Mouse (Mus musculus) CH12.LX (cell line): ENCODE measurements around the gene Mrgprh. TPM values are rescaled to one million over a fixed set of nuclear protein-coding genes. Genes with fewer than 3 reads are reported as not detected.

Experiments used
- DNase-seq: peaks from one replicate; pipeline ENCODE4 v3.0.0-alpha.2; 2013; ENCODE audit errors: extremely low read depth
- H3K27ac ChIP-seq: 2 replicates; pipeline ENCODE4 v1.5.1; 2012; ENCODE audit warnings: low read depth, mild to moderate bottlenecking, control low read depth, moderate library complexity; ENCODE audit not compliant: insufficient read depth
- H3K27me3 ChIP-seq: replicated peaks from 2 replicates; pipeline ENCODE3; 2012; ENCODE audit warnings: inconsistent platforms
- H3K36me3 ChIP-seq, 2 experiments: replicated peaks in 1 of 2; 2 replicates each; pipeline versions ENCODE3 to v1.6.1; 2012; ENCODE audit warnings: inconsistent platforms in 1 of 2, low read length in 1 of 2, mild to moderate bottlenecking in 1 of 2, mixed read lengths in 1 of 2, moderate library complexity in 1 of 2; ENCODE audit not compliant: control insufficient read depth in 1 of 2, insufficient read depth in 1 of 2
- H3K4me1 ChIP-seq, 2 experiments: 2 replicates each; pipeline ENCODE4 v1.6.1; 2012; ENCODE audit warnings: inconsistent platforms in 1 of 2, moderate library complexity in 1 of 2; ENCODE audit not compliant: insufficient read depth in 2 of 2, control insufficient read depth in 1 of 2
- H3K4me2 ChIP-seq: 2 replicates; pipeline ENCODE4 v1.6.1; 2012; ENCODE audit warnings: low read depth, mild to moderate bottlenecking, control low read depth; ENCODE audit not compliant: poor library complexity, insufficient read depth, severe bottlenecking
- H3K4me3 ChIP-seq, 3 experiments: fragments of 150-350 bp in 1 of 3; sonication (generic) in 1 of 3; replicated peaks in 1 of 3; 2 replicates each; pipeline versions ENCODE3 to v1.5.1; 2011 to 2012; ENCODE audit warnings: low read depth in 2 of 3, low read length in 2 of 3, mild to moderate bottlenecking in 2 of 3, moderate library complexity in 2 of 3, control low read depth in 1 of 3, improper control_type of control experiment in 1 of 3, inconsistent platforms in 1 of 3, mixed read lengths in 1 of 3; ENCODE audit not compliant: poor library complexity in 1 of 3
- H3K79me2 ChIP-seq: replicated peaks from 2 replicates; pipeline ENCODE4 v1.6.1; 2012; ENCODE audit warnings: mild to moderate bottlenecking, moderate library complexity; ENCODE audit not compliant: control insufficient read depth, poor library complexity, insufficient read depth, severe bottlenecking; ENCODE audit errors: extremely low read depth
- H3K9ac ChIP-seq: 2 replicates; pipeline ENCODE4 v1.6.1; 2012; ENCODE audit warnings: low read depth, mild to moderate bottlenecking, control low read depth, moderate library complexity; ENCODE audit not compliant: insufficient read depth
- H3K9me3 ChIP-seq: replicated peaks from 2 replicates; pipeline ENCODE3; 2012; ENCODE audit warnings: low read length, inconsistent platforms, mixed read lengths
- BHLHE40 ChIP-seq: IDR thresholded peaks from 2 replicates; pipeline ENCODE4 v1.6.1; 2011; ENCODE audit warnings: mild to moderate bottlenecking, low read depth, low read length, improper control_type of control experiment
- CHD1 ChIP-seq: IDR thresholded peaks from 2 replicates; pipeline ENCODE4 v1.6.1; 2012; ENCODE audit warnings: low read depth, low read length, improper control_type of control experiment, inconsistent platforms
- CTCF ChIP-seq, 2 experiments: IDR thresholded peaks in 1 of 2; conservative IDR thresholded peaks in 1 of 2; 2 replicates each; pipeline ENCODE4 v1.5.1; 2011 to 2012; ENCODE audit warnings: low read depth in 2 of 2, low read length in 2 of 2, improper control_type of control experiment in 1 of 2, inconsistent platforms in 1 of 2, mild to moderate bottlenecking in 1 of 2, moderate library complexity in 1 of 2
- ETS1 ChIP-seq: conservative IDR thresholded peaks from 2 replicates; pipeline ENCODE4 v1.6.1; 2012; ENCODE audit warnings: low read depth, mild to moderate bottlenecking, inconsistent platforms, low read length, improper control_type of control experiment, moderate library complexity
- HCFC1 ChIP-seq: IDR thresholded peaks from 2 replicates; pipeline ENCODE4 v1.6.1; 2012; ENCODE audit warnings: low read depth, mild to moderate bottlenecking, inconsistent platforms, low read length, improper control_type of control experiment
- IRF4 ChIP-seq: IDR thresholded peaks from 2 replicates; pipeline ENCODE4 v1.6.1; 2014; ENCODE audit warnings: low read depth, mild to moderate bottlenecking, inconsistent platforms, low read length, improper control_type of control experiment
- JUN ChIP-seq: IDR thresholded peaks from 2 replicates; pipeline ENCODE4 v1.6.1; 2011; ENCODE audit warnings: low read depth, mild to moderate bottlenecking, low read length, improper control_type of control experiment, moderate library complexity; ENCODE audit not compliant: insufficient read depth
- JUND ChIP-seq: conservative IDR thresholded peaks from 2 replicates; pipeline ENCODE4 v1.6.1; 2011; ENCODE audit warnings: low read depth, low read length, improper control_type of control experiment
- MAFK ChIP-seq: IDR thresholded peaks from 2 replicates; pipeline ENCODE4 v1.6.1; 2011; ENCODE audit warnings: low read length, improper control_type of control experiment; ENCODE audit not compliant: insufficient replicate concordance
- MAX ChIP-seq: IDR thresholded peaks from 2 replicates; pipeline ENCODE4 v1.6.1; 2011; ENCODE audit warnings: low read length, improper control_type of control experiment
- MAZ ChIP-seq: IDR thresholded peaks from 2 replicates; pipeline ENCODE4 v1.6.1; 2012; ENCODE audit warnings: low read depth, mild to moderate bottlenecking, inconsistent platforms, low read length, improper control_type of control experiment, moderate library complexity
- MXI1 ChIP-seq: IDR thresholded peaks from 2 replicates; pipeline ENCODE4 v1.6.1; 2011; ENCODE audit warnings: mild to moderate bottlenecking, low read depth, low read length, improper control_type of control experiment
- MYC ChIP-seq: IDR thresholded peaks from 2 replicates; pipeline ENCODE4 v1.6.1; 2011; ENCODE audit warnings: low read depth, mild to moderate bottlenecking, improper control_type of control experiment, low read length
- PAX5 ChIP-seq: IDR thresholded peaks from 2 replicates; pipeline ENCODE4 v1.6.1; 2012; ENCODE audit warnings: low read length, inconsistent platforms, mixed read lengths
- POLR2A ChIP-seq: IDR thresholded peaks from 2 replicates; pipeline ENCODE4 v1.6.1; 2011; ENCODE audit warnings: low read depth, mild to moderate bottlenecking, improper control_type of control experiment, low read length
- POLR2AphosphoS2 ChIP-seq: IDR thresholded peaks from 2 replicates; pipeline ENCODE4 v1.6.1; 2011; ENCODE audit warnings: low read depth, low read length, improper control_type of control experiment
- RAD21 ChIP-seq: IDR thresholded peaks from 2 replicates; pipeline ENCODE4 v1.6.1; 2011; ENCODE audit warnings: low read depth, mild to moderate bottlenecking, low read length, improper control_type of control experiment, moderate library complexity
- TCF12 ChIP-seq: IDR thresholded peaks from 2 replicates; pipeline ENCODE4 v1.6.1; 2014; ENCODE audit warnings: low read depth, mild to moderate bottlenecking, inconsistent platforms, low read length, improper control_type of control experiment
- UBTF ChIP-seq: IDR thresholded peaks from 2 replicates; pipeline ENCODE4 v1.6.1; 2012; ENCODE audit warnings: low read depth, mild to moderate bottlenecking, inconsistent platforms, low read length, improper control_type of control experiment, moderate library complexity
- USF1 ChIP-seq: IDR thresholded peaks from 2 replicates; pipeline ENCODE4 v1.6.1; 2014; ENCODE audit warnings: low read depth, mild to moderate bottlenecking, inconsistent platforms, low read length, improper control_type of control experiment
- ZNF384 ChIP-seq: IDR thresholded peaks from 2 replicates; pipeline ENCODE4 v1.6.1; 2012; ENCODE audit warnings: low read depth, low read length, improper control_type of control experiment, inconsistent platforms
- dilution Hi-C: fragments of 300-500 bp; cut with MboI; formaldehyde crosslinking; loops from 2 replicates; pipeline ENCODE4 v1.14.3; 2020; ENCODE audit warnings: low sequenced_read_pairs; ENCODE audit not compliant: extremely low pct_unique_long_range_greater_than_20kb, extremely low pct_ligation_motif_present
- in situ Hi-C: fragments of 300-500 bp; cut with MboI; formaldehyde crosslinking; loops from 3 replicates; pipeline ENCODE4 v1.14.3; 2019; ENCODE audit warnings: low sequenced_read_pairs, low pct_ligation_motif_present, low pct_unique_long_range_greater_than_20kb, mixed read lengths
- polyA plus RNA-seq: library from polyadenylated mRNA; unstranded; fragments of >175 nt; gene quantifications from 2 replicates; pipeline ENCODE4 v1.2.1, GENCODE M21; 2012; ENCODE audit warnings: low read depth; ENCODE audit not compliant: insufficient read length
- total RNA-seq, 2 experiments: library from RNA; depleted of rRNA; stranded (reverse); fragments of 300-350 nt in 1 of 2; fragments of >200 nt in 1 of 2; gene quantifications; 2 replicates each; pipeline ENCODE4 v1.2.3; 2012 to 2014

Mrgprh gene
- total and polyA plus RNA-seq, 3 experiments: not detected

GRCm38 (mm10) chr17:12866853-12867252 is 9.0 kb upstream of the Mrgprh start:
- Histone ChIP-seq H3K4me3 (no peak overlapping the region), H3K27me3 (peaks cover 5% of the 10 kb centered on the region), H3K27ac (no peak overlapping the region), H3K79me2 (no peaks in the 10 kb centered on the region), H3K4me2 (no peak overlapping the region), H3K9ac (no peak overlapping the region), H3K9me3 (no peaks in the 10 kb centered on the region), H3K4me1 (no peaks in the 10 kb centered on the region; a peak in 2 of 4 replicates), H3K36me3 (no peaks in the 10 kb centered on the region)
- dilution Hi-C loops: no loop called here
- no peak for TF ChIP-seq ZNF384
- no peak for TF ChIP-seq MAX
- TF ChIP-seq CHD1: no peak
- no peak for TF ChIP-seq MAFK
- TF ChIP-seq UBTF: no peak
- in situ Hi-C loops: no loop called here
- DNase-seq: no peak

- in situ Hi-C loops: no loop called here
Observed at GRCm38 (mm10) chr17:12868043-12868442, 7.8 kb upstream of the Mrgprh start, which contains the start of gene Mas1. Gene Mas1 (minus strand): TSS chr17:12868143.

GRCm38 (mm10) chr17:12868640-12869039 is 7.2 kb upstream of the Mrgprh start:
- Histone ChIP-seq H3K9ac (no peak overlapping the region), H3K4me1 (peaks cover 0 to 2% of the 10 kb centered on the region in 2 experiments; a peak in 3 of 4 replicates), H3K36me3 (no peaks in the 10 kb centered on the region), H3K9me3 (no peaks in the 10 kb centered on the region), H3K4me2 (no peak overlapping the region), H3K27ac (no peak overlapping the region), H3K4me3 (no peak overlapping the region), H3K27me3 (peaks cover 5% of the 10 kb centered on the region), H3K79me2 (no peaks in the 10 kb centered on the region)
- dilution Hi-C loops (no loop called here), in situ Hi-C loops (no loop called here)
- TF ChIP-seq POLR2AphosphoS2 (no peak), HCFC1 (no peak), POLR2A (no peak), PAX5 (no peak), BHLHE40 (no peak), JUND (no peak), CTCF (conservative IDR thresholded peaks at IDR 0.05 in 1 of 2, IDR thresholded peaks at IDR 0.05 in 1 of 2; ENCODE audit: low read depth in 2 of 2, low read length in 2 of 2) (peak in 1 of 2 experiments; percentile 25; a peak in 1 of 4 replicates), ZNF384 (peak; percentile 56), IRF4 (no peak), MXI1 (no peak), MAX (no peak), RAD21 (peak; percentile 26)
- DNase-seq: no peak

More at GRCm38 (mm10) chr17:12868043-12868442, 7.8 kb upstream of the Mrgprh start, which contains the start of gene Mas1:
- H3K27ac ChIP-seq: no peak within 1 kb of the TSS
- H3K4me2 ChIP-seq: no peak within 1 kb of the TSS
- dilution Hi-C loops: no loop called here
- H3K9me3 ChIP-seq: no peaks in the 10 kb centered on the region
- no peaks in the 10 kb centered on the region for H3K79me2 ChIP-seq
- H3K36me3 ChIP-seq: no peaks in the 10 kb centered on the region
- peak within 1 kb of the TSS in 1 of 3 experiments; percentile 6 for H3K4me3 ChIP-seq
- peaks cover 5% of the 10 kb centered on the region for H3K27me3 ChIP-seq
- H3K9ac ChIP-seq: no peak within 1 kb of the TSS
- no peak for DNase-seq
- TF ChIP-seq JUN (no peak), ETS1 (no peak), BHLHE40 (no peak), MYC (no peak), TCF12 (no peak), IRF4 (no peak), MAZ (no peak), USF1 (no peak)
- peaks cover 0 to 2% of the 10 kb centered on the region in 2 experiments; a peak in 3 of 4 replicates for H3K4me1 ChIP-seq
